ENCODE assay signal across 24 mouse cellular contexts in the genomic region with DNA sequence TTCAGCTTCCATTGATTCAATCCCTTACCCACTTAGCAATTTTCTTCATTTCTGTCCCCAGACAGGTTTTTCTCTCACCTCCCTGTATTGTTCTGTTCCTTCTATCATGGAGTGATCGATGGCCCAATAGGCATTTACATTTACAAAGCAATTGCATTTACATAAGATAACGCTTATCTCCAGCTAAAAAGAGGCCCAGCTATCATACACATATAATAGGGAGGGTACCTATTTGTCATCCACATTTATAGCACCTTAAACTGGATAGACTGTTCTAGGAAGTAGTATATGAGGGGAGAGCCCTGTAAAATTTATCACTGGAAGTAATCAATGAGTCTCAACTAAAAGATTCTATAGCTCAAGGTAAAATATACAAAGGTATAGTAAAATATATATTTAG.
A peak's percentile ranks its signal among the peaks of the same experiment; 100 is the strongest.
DNase-seq lines count a peak whose midpoint lies in the region; ATAC-seq and TF ChIP-seq lines count a peak whose summit lies in the region.
"Had no signal": no experiment of that assay in that cellular context is flagged by ENCODE, and none has a peak within 500 bp of the region (broad histone marks: within the 10 kb centered on the region; RNA-seq: fewer than 3 reads in every experiment).

No protein-coding gene starts in this region.

- no peak for TF ChIP-seq CTCF in embryonic fibroblast, embryonic 13.5 days (IDR thresholded peaks at IDR 0.05; ENCODE audit: borderline replicate concordance, insufficient read depth, low read length)
- no peak for TF ChIP-seq CTCF in intestine, postnatal 0 days (IDR thresholded peaks at IDR 0.05; ENCODE audit: low read depth)

- H3K36me3 ChIP-seq in intestine, embryonic 15.5 days: no peaks in the 10 kb centered on the region
- no peaks in the 10 kb centered on the region for H3K36me3 ChIP-seq in intestine, postnatal 0 days (ENCODE audit: control insufficient read depth, insufficient read depth)
- H3K36me3 ChIP-seq: embryonic facial prominence, embryonic 13.5 days; embryonic facial prominence, embryonic 15.5 days; forebrain, embryonic 15.5 days; G1E had no signal

- H3K4me3 ChIP-seq in embryonic fibroblast, embryonic 13.5 days (ENCODE audit: insufficient read depth, low read length): no peak overlapping the region
- H3K4me3 ChIP-seq in intestine, embryonic 15.5 days (replicated peaks): no peak overlapping the region
- H3K4me3 ChIP-seq in intestine, postnatal 0 days (ENCODE audit: low read depth, low read length): no peak overlapping the region
- H3K4me3 ChIP-seq: embryonic facial prominence, embryonic 13.5 days; embryonic facial prominence, embryonic 15.5 days; forebrain, embryonic 13.5 days; forebrain, embryonic 15.5 days had no signal

- no peak overlapping the region for H3K9ac ChIP-seq in intestine, embryonic 15.5 days
- no peak overlapping the region for H3K9ac ChIP-seq in intestine, postnatal 0 days (ENCODE audit: low read depth, low read length)
- H3K9ac ChIP-seq: embryonic facial prominence, embryonic 13.5 days; embryonic facial prominence, embryonic 15.5 days; forebrain, embryonic 13.5 days; forebrain, embryonic 15.5 days; forebrain, postnatal 0 days had no signal

- no peak for DNase-seq in layer of hippocampus, postnatal 14 days (ENCODE audit: low spot score in 2 of 2)
- DNase-seq: adrenal gland, adult 2 months; adrenal gland, postnatal 14 days; adrenal gland, postnatal 36 days; B cell, adult 2 months; cerebellum, adult 11-12 months; cerebellum, adult 2 months; cerebellum, adult 9-10 months; cerebellum, postnatal 10 days; cerebellum, postnatal 25 days; embryo, embryonic 11 days; forebrain, postnatal 0 days had no signal

- peak; percentile 81 for ATAC-seq in intestine, embryonic 15.5 days
- ATAC-seq in intestine, postnatal 0 days: no peak
- ATAC-seq in activated CD4-positive, CD25-positive, alpha-beta regulatory T cell, adult 4 months: no peak
- ATAC-seq: CD4-positive, CD25-positive, alpha-beta regulatory T cell, adult 4 months; forebrain, embryonic 13.5 days; forebrain, embryonic 15.5 days; forebrain, postnatal 0 days; Patski had no signal

- no peak overlapping the region for H3K4me2 ChIP-seq in intestine, embryonic 15.5 days (replicated peaks)
- 0 out of 2 replicates have a peak overlapping the region, but pooled peaks have one; percentile 6 for H3K4me2 ChIP-seq in intestine, postnatal 0 days (replicated peaks; ENCODE audit: low read depth)
- H3K4me2 ChIP-seq: embryonic facial prominence, embryonic 13.5 days; embryonic facial prominence, embryonic 15.5 days; forebrain, embryonic 13.5 days; forebrain, embryonic 15.5 days had no signal

- H3K27ac ChIP-seq in embryonic fibroblast, embryonic 13.5 days (ENCODE audit: insufficient read depth, low read length): peak overlapping the region; percentile 88
- no peak overlapping the region for H3K27ac ChIP-seq in intestine, embryonic 15.5 days
- H3K27ac ChIP-seq in intestine, postnatal 0 days (ENCODE audit: low read depth, low read length): no peak overlapping the region
- H3K27ac ChIP-seq: embryonic facial prominence, embryonic 13.5 days; embryonic facial prominence, embryonic 15.5 days; forebrain, embryonic 13.5 days; forebrain, embryonic 15.5 days had no signal

- WGBS in intestine, embryonic 15.5 days: 61% methylated on average over 2 of the region's 2 CpGs
- WGBS in intestine, postnatal 0 days: 47% methylated on average over 2 of the region's 2 CpGs

- no peaks in the 10 kb centered on the region for H3K9me3 ChIP-seq in intestine, embryonic 15.5 days
- H3K9me3 ChIP-seq in intestine, postnatal 0 days (ENCODE audit: control insufficient read depth): no peaks in the 10 kb centered on the region
- H3K9me3 ChIP-seq: embryonic facial prominence, embryonic 13.5 days; embryonic facial prominence, embryonic 15.5 days; forebrain, embryonic 13.5 days; forebrain, embryonic 15.5 days; G1E had no signal

- no peak for TF ChIP-seq POLR2A in embryonic fibroblast, embryonic 13.5 days (IDR thresholded peaks at IDR 0.05; ENCODE audit: low read depth, low read length)

- H3K27me3 ChIP-seq in intestine, embryonic 15.5 days (replicated peaks): no peaks in the 10 kb centered on the region
- H3K27me3 ChIP-seq in intestine, postnatal 0 days (replicated peaks; ENCODE audit: control insufficient read depth, insufficient read depth, low read length): peaks cover 4% of the 10 kb centered on the region; the same call in 1 of the 2 replicates
- H3K27me3 ChIP-seq: CH12.LX; forebrain, embryonic 13.5 days; forebrain, embryonic 15.5 days had no signal

- H3K4me1 ChIP-seq in embryonic fibroblast, embryonic 13.5 days (ENCODE audit: control insufficient read depth, insufficient read depth, low read length): peaks cover 2% of the 10 kb centered on the region
- H3K4me1 ChIP-seq in intestine, embryonic 15.5 days (replicated peaks): no peaks in the 10 kb centered on the region
- H3K4me1 ChIP-seq in intestine, postnatal 0 days (replicated peaks; ENCODE audit: control insufficient read depth, insufficient read depth, low read length): no peaks in the 10 kb centered on the region
- H3K4me1 ChIP-seq: embryonic facial prominence, embryonic 13.5 days; embryonic facial prominence, embryonic 15.5 days; forebrain, embryonic 13.5 days; forebrain, embryonic 15.5 days had no signal
